Mouse (Mus musculus): ENCODE measurements around the gene Minos1. TPM values are rescaled to one million over a fixed set of nuclear protein-coding genes. Genes with fewer than 3 reads are reported as not detected.

Minos1 gene
- total and polyA plus RNA-seq, 2 experiments from 2014 or later, result 17.1 to 462 TPM

- DNase-seq (ENCODE audit: low spot score), result peak; percentile 71
- no peak overlapping the region for H3K27ac ChIP-seq
- no peak overlapping the region for H3K9ac ChIP-seq (replicated peaks; ENCODE audit: low read length)
- H3K27me3 ChIP-seq (ENCODE audit: insufficient read depth, low read length), result peaks cover 29% of the 10 kb centered on the region
- TF ChIP-seq CTCF (IDR thresholded peaks at IDR 0.05; ENCODE audit: low read depth), result peak; percentile 72
- WGBS, result 31% methylated on average over 2 of the region's 2 CpGs
- H3K4me1 ChIP-seq (ENCODE audit: insufficient read depth, low read length), result peaks cover 20% of the 10 kb centered on the region
- H3K9me3 ChIP-seq (ENCODE audit: low read length), result no peaks in the 10 kb centered on the region
- H3K36me3 ChIP-seq (ENCODE audit: insufficient read depth, low read length), result no peaks in the 10 kb centered on the region
- H3K4me3 ChIP-seq (ENCODE audit: low read length), result no peak overlapping the region
- no peak overlapping the region for H3K4me2 ChIP-seq (ENCODE audit: low read depth, low read length)
- no peak for ATAC-seq
These were observed 52.6 kb downstream of the Minos1 start for GRCm38 (mm10) chr4:139078313-139078712.

- no peaks in the 10 kb centered on the region; the same call in 1 of the 2 replicates for H3K4me1 ChIP-seq (ENCODE audit: insufficient read depth, low read length)
- 21% methylated on average over 5 of the region's 5 CpGs for WGBS
- H3K36me3 ChIP-seq (ENCODE audit: insufficient read depth, low read length), result no peaks in the 10 kb centered on the region
- TF ChIP-seq CTCF (IDR thresholded peaks at IDR 0.05; ENCODE audit: low read depth), result peak; percentile 36; the same call in 1 of the 2 replicates
- H3K27ac ChIP-seq, result no peak overlapping the region
- ATAC-seq (no peak), DNase-seq (ENCODE audit: low spot score) (no peak)
- H3K9me3 ChIP-seq (ENCODE audit: low read length), result no peaks in the 10 kb centered on the region
- H3K27me3 ChIP-seq (ENCODE audit: insufficient read depth, low read length), result peaks cover 29% of the 10 kb centered on the region
- H3K4me3 ChIP-seq (ENCODE audit: low read length), result peak overlapping the region; percentile 58
- H3K4me2 ChIP-seq (ENCODE audit: low read depth, low read length), result peak overlapping the region; percentile 83
- peak overlapping the region; percentile 59; the same call in 1 of the 2 replicates for H3K9ac ChIP-seq (replicated peaks; ENCODE audit: low read length)
These were observed 55.0 kb downstream of the Minos1 start for GRCm38 (mm10) chr4:139075915-139076314.

DNA sequence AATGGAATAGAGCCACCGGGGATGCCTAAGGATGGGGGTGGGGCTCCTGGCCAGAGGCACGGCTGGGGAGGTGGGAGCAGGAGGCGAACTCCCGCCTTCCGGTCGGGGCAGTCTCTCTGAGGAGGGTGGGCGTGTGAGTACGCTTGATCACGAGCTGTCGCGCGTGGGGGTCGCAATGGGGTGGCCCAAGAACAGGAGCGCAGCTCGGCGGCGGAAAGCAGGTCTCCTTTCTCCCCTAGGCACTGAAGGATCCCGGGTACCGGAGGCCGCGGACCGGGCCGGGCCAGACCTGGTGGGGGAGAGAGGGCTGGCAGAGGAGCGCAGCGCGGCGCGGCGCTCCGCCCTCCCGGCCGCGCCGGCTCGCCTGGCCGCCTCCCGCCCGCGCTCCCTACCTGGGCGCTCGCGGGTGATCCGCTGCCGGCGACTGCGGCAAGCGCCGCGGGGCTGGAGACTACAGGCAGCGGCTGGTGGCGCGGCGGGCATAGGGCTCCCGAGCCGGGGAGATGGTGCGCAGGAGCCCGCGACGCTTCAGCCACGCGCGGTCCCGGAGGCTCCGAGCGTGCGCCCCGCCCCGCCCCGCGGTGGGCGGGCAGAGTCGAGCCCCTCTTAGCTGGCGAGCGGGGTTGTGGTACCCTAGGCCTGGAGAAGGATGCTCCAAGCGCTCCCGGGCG lies 55.7 kb downstream of the Minos1 start, which contains the start of gene Htr6:
Gene Htr6 (minus strand): TSS at position 530 of the 671 bp plus-strand sequence.
- Histone ChIP-seq H3K27ac (no peak within 1 kb of the TSS), H3K4me3 (ENCODE audit: low read length) (peak within 1 kb of the TSS; percentile 58), H3K9ac (replicated peaks; ENCODE audit: low read length) (peak within 1 kb of the TSS; percentile 59), H3K36me3 (ENCODE audit: insufficient read depth, low read length) (no peaks in the 10 kb centered on the region), H3K9me3 (ENCODE audit: low read length) (no peaks in the 10 kb centered on the region), H3K27me3 (ENCODE audit: insufficient read depth, low read length) (peaks cover 29% of the 10 kb centered on the region), H3K4me2 (ENCODE audit: low read depth, low read length) (peak within 1 kb of the TSS; percentile 83), H3K4me1 (ENCODE audit: insufficient read depth, low read length) (no peaks in the 10 kb centered on the region; the same call in 1 of the 2 replicates)
- 2% methylated on average over 69 of the region's 77 CpGs for WGBS
- no peak for TF ChIP-seq CTCF (IDR thresholded peaks at IDR 0.05; ENCODE audit: low read depth)
- ATAC-seq, result peak; percentile 27; the same call in 1 of the 2 replicates
- no peak for DNase-seq (ENCODE audit: low spot score)

DNA sequence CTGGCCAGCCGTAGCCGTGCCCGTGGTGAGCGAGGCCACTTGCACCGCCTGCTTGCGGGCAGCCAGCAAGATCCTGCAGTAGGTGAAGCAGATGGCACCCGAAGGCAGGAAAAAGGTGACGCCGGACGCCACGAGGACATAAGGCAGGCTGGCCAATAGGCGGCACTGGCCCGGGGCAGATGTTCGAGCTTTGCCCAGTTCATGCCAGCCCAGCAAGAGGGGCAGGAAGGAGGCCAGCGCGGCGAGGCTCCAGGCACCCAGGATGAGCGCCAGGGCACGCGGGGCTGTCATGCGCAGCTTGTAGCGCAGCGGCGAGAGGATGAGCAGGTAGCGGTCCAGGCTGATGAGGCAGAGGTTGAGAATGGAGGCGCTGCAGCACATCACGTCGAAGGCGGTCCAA lies 56.9 kb downstream of the Minos1 start:
- Histone ChIP-seq H3K9ac (replicated peaks; ENCODE audit: low read length) (no peak overlapping the region), H3K36me3 (ENCODE audit: insufficient read depth, low read length) (no peaks in the 10 kb centered on the region), H3K27me3 (ENCODE audit: insufficient read depth, low read length) (peaks cover 29% of the 10 kb centered on the region), H3K4me1 (ENCODE audit: insufficient read depth, low read length) (no peaks in the 10 kb centered on the region; the same call in 1 of the 2 replicates), H3K27ac (no peak overlapping the region), H3K4me2 (ENCODE audit: low read depth, low read length) (peak overlapping the region; percentile 83), H3K9me3 (ENCODE audit: low read length) (no peaks in the 10 kb centered on the region), H3K4me3 (ENCODE audit: low read length) (peak overlapping the region; percentile 58)
- DNase-seq (ENCODE audit: low spot score), result peak; percentile 23
- ATAC-seq, result no peak
- peak; percentile 26; the same call in 1 of the 2 replicates for TF ChIP-seq CTCF (IDR thresholded peaks at IDR 0.05; ENCODE audit: low read depth)
- 15% methylated on average over 29 of the region's 29 CpGs for WGBS

DNA sequence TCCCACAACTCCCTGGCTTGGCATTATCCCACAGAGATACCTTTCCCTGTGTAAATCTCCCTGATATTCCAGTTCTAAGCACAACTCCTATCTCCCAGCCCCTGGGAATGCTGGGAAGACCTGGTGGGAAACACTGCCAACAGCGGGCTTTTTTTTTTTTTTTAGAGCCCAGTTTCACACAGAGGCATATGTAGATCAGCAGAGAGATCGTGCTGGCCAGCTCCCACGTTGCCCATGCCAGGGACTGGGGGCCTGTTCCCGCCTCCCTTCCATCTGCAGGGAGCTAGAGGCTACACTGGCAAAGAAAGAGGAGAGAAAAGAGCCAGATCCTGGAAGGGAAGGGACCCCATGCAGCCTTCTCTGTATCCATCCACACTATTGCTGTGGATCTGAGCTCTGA lies 62.6 kb downstream of the Minos1 start:
- TF ChIP-seq CTCF (IDR thresholded peaks at IDR 0.05; ENCODE audit: low read depth), result no peak
- H3K4me2 ChIP-seq (ENCODE audit: low read depth, low read length), result no peak overlapping the region
- H3K9ac ChIP-seq (replicated peaks; ENCODE audit: low read length), result no peak overlapping the region
- no peak overlapping the region for H3K4me3 ChIP-seq (ENCODE audit: low read length)
- H3K9me3 ChIP-seq (ENCODE audit: low read length), result no peaks in the 10 kb centered on the region
- no peaks in the 10 kb centered on the region for H3K4me1 ChIP-seq (ENCODE audit: insufficient read depth, low read length)
- ATAC-seq (no peak), DNase-seq (ENCODE audit: low spot score) (no peak)
- 23% methylated on average over 4 of the region's 4 CpGs for WGBS
- no peaks in the 10 kb centered on the region for H3K36me3 ChIP-seq (ENCODE audit: insufficient read depth, low read length)
- no peak overlapping the region for H3K27ac ChIP-seq
- no peaks in the 10 kb centered on the region; the same call in 1 of the 2 replicates for H3K27me3 ChIP-seq (ENCODE audit: insufficient read depth, low read length)

DNA sequence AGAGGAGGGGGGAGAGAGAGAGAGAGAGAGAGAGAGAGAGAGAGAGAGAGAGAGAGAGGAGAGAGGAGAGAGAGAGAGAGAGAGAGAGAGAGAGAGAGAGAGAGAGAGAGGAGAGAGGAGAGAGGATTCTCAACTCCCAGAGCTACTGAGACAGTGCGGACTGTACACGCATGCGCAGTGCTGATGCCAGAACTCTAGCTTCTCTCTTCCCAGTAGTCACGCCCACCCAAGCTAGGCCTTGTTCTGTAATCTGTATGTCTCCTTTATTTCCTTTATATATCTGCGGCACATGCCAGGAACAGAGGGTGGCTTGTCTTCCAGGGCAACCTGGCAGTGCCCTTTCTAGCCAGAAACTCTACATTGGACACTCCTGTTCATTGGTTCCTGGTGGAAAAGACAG lies 66.1 kb downstream of the Minos1 start:
- ATAC-seq, result no peak
- Histone ChIP-seq H3K9me3 (ENCODE audit: low read length) (no peaks in the 10 kb centered on the region), H3K36me3 (ENCODE audit: insufficient read depth, low read length) (no peaks in the 10 kb centered on the region), H3K9ac (replicated peaks; ENCODE audit: low read length) (no peak overlapping the region), H3K27me3 (ENCODE audit: insufficient read depth, low read length) (no peaks in the 10 kb centered on the region; the same call in 1 of the 2 replicates), H3K4me3 (ENCODE audit: low read length) (no peak overlapping the region), H3K4me2 (ENCODE audit: low read depth, low read length) (no peak overlapping the region), H3K4me1 (ENCODE audit: insufficient read depth, low read length) (no peaks in the 10 kb centered on the region), H3K27ac (no peak overlapping the region)
- TF ChIP-seq CTCF (IDR thresholded peaks at IDR 0.05; ENCODE audit: low read depth), result no peak
- WGBS, result 96% methylated on average over 5 of the region's 5 CpGs
- DNase-seq (ENCODE audit: low spot score), result no peak

GRCm38 (mm10) chr4:139059569-139059968 lies 71.3 kb downstream of the Minos1 start:
- no peak overlapping the region for H3K9ac ChIP-seq (replicated peaks; ENCODE audit: low read length)
- 24% methylated on average over 7 of the region's 7 CpGs for WGBS
- no peak overlapping the region for H3K4me3 ChIP-seq (ENCODE audit: low read length)
- H3K27me3 ChIP-seq (ENCODE audit: insufficient read depth, low read length), result 0 out of 2 replicates have a peak, but pooled peaks cover 3% of the 10 kb centered on the region
- no peaks in the 10 kb centered on the region for H3K9me3 ChIP-seq (ENCODE audit: low read length)
- H3K4me1 ChIP-seq (ENCODE audit: insufficient read depth, low read length), result 0 out of 2 replicates have a peak, but pooled peaks cover 11% of the 10 kb centered on the region
- no peaks in the 10 kb centered on the region for H3K36me3 ChIP-seq (ENCODE audit: insufficient read depth, low read length)
- H3K27ac ChIP-seq, result no peak overlapping the region
- DNase-seq (ENCODE audit: low spot score) (peak; percentile 47), ATAC-seq (no peak)
- no peak for TF ChIP-seq CTCF (IDR thresholded peaks at IDR 0.05; ENCODE audit: low read depth)
- no peak overlapping the region for H3K4me2 ChIP-seq (ENCODE audit: low read depth, low read length)
